Mouse (Mus musculus) C2C12 (cell line): ENCODE results near the gene Xlr3c.
"Not testable (repeated sequence)": the region's sequence is repeated elsewhere in the genome, so short reads cannot be mapped to it uniquely, and the experiment has no call there.

Experiments
- CTCF ChIP-seq: IDR thresholded peaks from one replicate; pipeline ENCODE4 v1.5.1; 2011; ENCODE audit not compliant: control insufficient read depth, insufficient read depth, insufficient read length
- MYOD1 ChIP-seq: IDR thresholded peaks from one replicate; pipeline ENCODE4 v1.6.1; 2011; ENCODE audit warnings: low read depth; ENCODE audit not compliant: control insufficient read depth, insufficient read length
- USF1 ChIP-seq: IDR thresholded peaks from one replicate; pipeline ENCODE4 v1.6.1; 2011; ENCODE audit warnings: low read depth, mild to moderate bottlenecking, control low read depth, moderate library complexity

DNA sequence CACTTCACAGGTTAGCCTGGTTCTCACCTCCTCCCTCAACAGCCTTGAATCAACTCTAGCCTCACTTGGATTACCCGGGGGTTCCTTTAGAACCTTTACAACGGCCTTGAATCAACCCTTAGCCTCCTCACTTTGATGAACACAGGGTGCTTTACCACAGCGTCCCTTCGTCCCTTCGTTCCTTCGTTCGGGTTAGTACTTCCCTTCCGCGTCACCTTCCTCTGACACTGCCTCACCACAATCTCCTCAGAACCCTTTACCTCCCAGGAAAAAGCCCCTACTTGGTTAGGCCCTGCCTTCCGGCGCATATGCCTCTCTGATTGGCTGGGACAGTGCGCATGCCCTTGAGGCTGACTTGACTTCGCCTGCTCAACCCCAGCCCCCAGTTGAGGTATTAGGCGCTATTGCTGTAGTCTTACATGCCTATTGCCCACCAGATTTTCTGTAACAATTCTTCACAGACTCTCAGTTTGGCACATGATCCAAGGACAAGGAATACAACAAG, 22.3 kb downstream of the Xlr3c start, which contains the start of gene Xlr4c:
- not testable (repeated sequence) for TF ChIP-seq USF1, MYOD1, CTCF
